ENCODE assay signal across 38 mouse cellular contexts in the genomic region with DNA sequence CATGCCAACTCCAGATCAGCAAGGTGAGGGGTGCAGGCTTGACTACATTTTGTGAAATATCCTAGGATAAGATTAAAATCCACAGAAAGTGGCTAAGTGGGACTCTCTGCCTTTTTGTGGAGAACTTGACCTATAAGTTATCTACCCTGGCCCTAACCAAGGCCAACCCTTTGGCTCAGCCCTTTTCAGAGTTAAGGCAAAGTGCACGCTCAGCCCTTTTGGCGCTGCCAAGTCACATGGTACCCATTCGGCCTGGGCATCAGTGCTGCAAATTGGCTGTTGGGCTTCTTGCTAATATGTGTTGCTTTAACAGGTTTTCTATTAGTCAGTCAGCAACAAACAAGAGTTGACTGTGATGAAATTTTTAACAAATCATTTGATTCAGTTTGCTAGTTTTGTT. TPM values are rescaled to one million over a fixed set of nuclear protein-coding genes. Genes with fewer than 3 reads are reported as not detected.
DNase-seq lines count a peak whose midpoint lies in the region; ATAC-seq lines count a peak whose summit lies in the region.
"Had no signal": no experiment of that assay in that cellular context is flagged by ENCODE, and none has a peak within 500 bp of the region (broad histone marks: within the 10 kb centered on the region; RNA-seq: fewer than 3 reads in every experiment).

No protein-coding gene starts in this region.

- intact Hi-C loops in heart, postnatal 10 days (cut with DNase I) = no loop called here

- H3K4me3 ChIP-seq in kidney, embryonic 14.5 days (ENCODE audit: low read length) = no peak overlapping the region
- H3K4me3 ChIP-seq: embryonic facial prominence, embryonic 13.5 days; forebrain, embryonic 10.5 days; forebrain, embryonic 15.5 days; gastrocnemius, adult 2 months; hindbrain, embryonic 13.5 days; layer of hippocampus, adult 2 months; left cerebral cortex, adult 2 months; limb, embryonic 12.5 days; stomach, embryonic 15.5 days had no signal

- H3K36me3 ChIP-seq in kidney, embryonic 14.5 days (ENCODE audit: control insufficient read depth, insufficient read depth, low read length) = no peaks in the 10 kb centered on the region
- H3K36me3 ChIP-seq: embryonic facial prominence, embryonic 13.5 days; forebrain, embryonic 10.5 days; forebrain, embryonic 15.5 days; limb, embryonic 12.5 days; stomach, embryonic 15.5 days had no signal

- no peak overlapping the region for H3K9ac ChIP-seq in kidney, embryonic 14.5 days (ENCODE audit: low read depth, low read length)
- H3K9ac ChIP-seq: embryonic facial prominence, embryonic 13.5 days; forebrain, embryonic 15.5 days; hindbrain, embryonic 13.5 days; limb, embryonic 12.5 days; liver, postnatal 0 days; stomach, embryonic 15.5 days had no signal

- no peaks in the 10 kb centered on the region for H3K9me3 ChIP-seq in kidney, embryonic 14.5 days (ENCODE audit: control insufficient read depth, low read length)
- H3K9me3 ChIP-seq: embryonic facial prominence, embryonic 13.5 days; forebrain, embryonic 10.5 days; forebrain, embryonic 15.5 days; hindbrain, embryonic 13.5 days; limb, embryonic 12.5 days; stomach, embryonic 15.5 days had no signal

- no peak overlapping the region for H3K27ac ChIP-seq in kidney, embryonic 14.5 days (ENCODE audit: low read depth, low read length)
- H3K27ac ChIP-seq: embryonic facial prominence, embryonic 13.5 days; forebrain, embryonic 10.5 days; forebrain, embryonic 15.5 days; gastrocnemius, adult 2 months; hindbrain, embryonic 13.5 days; layer of hippocampus, adult 2 months; left cerebral cortex, adult 2 months; limb, embryonic 12.5 days; macrophage; stomach, embryonic 15.5 days had no signal

- no peaks in the 10 kb centered on the region for H3K4me1 ChIP-seq in kidney, embryonic 14.5 days (ENCODE audit: control insufficient read depth, insufficient read depth, low read length)
- H3K4me1 ChIP-seq: embryonic facial prominence, embryonic 13.5 days; forebrain, embryonic 10.5 days; hindbrain, embryonic 13.5 days; limb, embryonic 12.5 days; stomach, embryonic 15.5 days had no signal

- ATAC-seq in kidney, embryonic 14.5 days (ENCODE audit: low FRiP score, low TSS enrichment) = no peak
- ATAC-seq: activated CD4-positive, CD25-positive, alpha-beta regulatory T cell, adult 4 months; forebrain, embryonic 15.5 days; intestine, postnatal 0 days; liver, postnatal 0 days; lung, postnatal 0 days had no signal

- 91% methylated on average over 3 of the region's 3 CpGs for WGBS in kidney, embryonic 14.5 days

- H3K27me3 ChIP-seq in kidney, embryonic 14.5 days (ENCODE audit: control insufficient read depth, insufficient read depth, low read length) = 0 out of 2 replicates have a peak, but pooled peaks cover 3% of the 10 kb centered on the region
- H3K27me3 ChIP-seq: CH12.LX; forebrain, embryonic 15.5 days; stomach, embryonic 15.5 days had no signal

- H3K4me2 ChIP-seq in kidney, embryonic 14.5 days (replicated peaks; ENCODE audit: low read depth, low read length) = no peak overlapping the region
- H3K4me2 ChIP-seq: embryonic facial prominence, embryonic 13.5 days; forebrain, embryonic 15.5 days; heart, embryonic 11.5 days; hindbrain, embryonic 13.5 days; limb, embryonic 12.5 days; liver, embryonic 11.5 days; stomach, embryonic 15.5 days had no signal

- peak; percentile 78 to 85 for DNase-seq in adrenal gland, adult (ENCODE audit: inconsistent age in 2 of 2, low spot score in 1 of 2)
- no peak for DNase-seq in adrenal gland, postnatal 4 days (ENCODE audit: low spot score in 2 of 2)
- peak; percentile 52 to 70 for DNase-seq in kidney, adult 8-10 months
- DNase-seq in testis, postnatal 14 days (ENCODE audit: low spot score) = peak; percentile 54
- no peak for DNase-seq in testis, postnatal 10 days (ENCODE audit: low spot score)
- no peak for DNase-seq in thymus, postnatal 4 days
- no peak for DNase-seq in heart, postnatal 10 days
- DNase-seq: cerebellum, adult 18-20 months; cerebellum, postnatal 10 days; gastrocnemius, adult 2 months; gastrocnemius, postnatal 36 days; heart, adult 18-20 months; heart, postnatal 4 days; liver, postnatal 0 days; midbrain, embryonic 14.5 days; right cerebral cortex, postnatal 25 days; thymus, adult 18-20 months; thymus, postnatal 25 days had no signal

RNA-seq across cellular contexts. Expression of a gene that starts 16.0 kb away (rescaled TPM):
- under 1 TPM; 0.20 to 0.59 TPM for total RNA-seq in adrenal gland, postnatal 4 days (2021)
- 0.24 and 0.65 TPM in 2 replicates for polyA plus RNA-seq in kidney, embryonic 14.5 days (2014; fragmentation: Nextera tagmentation; extraction: Ambion mirVana)
- 1 to 10 TPM in 1 of 2 experiments, under 1 TPM in 1; 0.64 to 1.7 TPM for total RNA-seq in heart, postnatal 10 days (2021)
- total RNA-seq: CH12.LX; ES-E14; gastrocnemius, postnatal 36 days; monocyte, adult 5-6 weeks had no signal
- polyA plus RNA-seq: activated CD4-positive, CD25-positive, alpha-beta regulatory T cell, adult 4 months; forebrain, embryonic 10.5 days; hindbrain, embryonic 13.5 days; limb, embryonic 12.5 days; liver, embryonic 11.5 days; macrophage; midbrain, embryonic 14.5 days; neural tube, embryonic 14.5 days had no signal

RNA-seq across cellular contexts. Expression of a gene that starts 24.7 kb away (rescaled TPM):
- total RNA-seq in adrenal gland, postnatal 4 days (2021) = 10 to 100 TPM; 13.8 to 16.3 TPM
- polyA plus RNA-seq in kidney, embryonic 14.5 days (2014; fragmentation: Nextera tagmentation; extraction: Ambion mirVana) = 0.54 and 0.90 TPM in 2 replicates
- total RNA-seq in heart, postnatal 10 days (2021) = 10 to 100 TPM; 13.5 to 15.3 TPM
- total RNA-seq: gastrocnemius, adult 2 months; monocyte, adult 5-6 weeks had no signal
- polyA plus RNA-seq: activated CD4-positive, CD25-positive, alpha-beta regulatory T cell, adult 4 months; macrophage had no signal

RNA-seq across cellular contexts. Expression of a gene that starts 40.4 kb away (rescaled TPM):
- 1 to 10 TPM; 2.2 to 2.7 TPM for total RNA-seq in adrenal gland, postnatal 4 days (2021)
- polyA plus RNA-seq in kidney, embryonic 14.5 days (2014; fragmentation: Nextera tagmentation; extraction: Ambion mirVana) = 1.7 and 1.9 TPM in 2 replicates
- total RNA-seq in heart, postnatal 10 days (2021) = 1 to 10 TPM; 1.9 to 2.4 TPM
- polyA plus RNA-seq: C2C12 had no signal

RNA-seq across cellular contexts. Expression of a gene that starts 57.8 kb away (rescaled TPM):
- 10 to 100 TPM; 27.8 to 30.8 TPM for total RNA-seq in adrenal gland, postnatal 4 days (2021)
- 18.3 and 22.0 TPM in 2 replicates for polyA plus RNA-seq in kidney, embryonic 14.5 days (2014; fragmentation: Nextera tagmentation; extraction: Ambion mirVana)
- 10 to 100 TPM; 27.4 to 37.4 TPM for total RNA-seq in heart, postnatal 10 days (2021)

Comparison
In these comparisons a context has a peak if more than half of its experiments do, and no peak if none do; other contexts are left out.
1. DNase-seq: peak in adrenal gland, adult (2 of 2), kidney, adult 8-10 months (2 of 2) and testis, postnatal 14 days (single experiment); none in adrenal gland, postnatal 4 days (0 of 2), testis, postnatal 10 days (single experiment), thymus, postnatal 4 days (single experiment) and heart, postnatal 10 days (0 of 2).